Mouse (Mus musculus): Measurements from ENCODE around the gene Dnajc8. TPM values are rescaled to one million over a fixed set of nuclear protein-coding genes. Genes with fewer than 3 reads are reported as not detected.

The Dnajc8 gene
- total and polyA plus RNA-seq, 3 experiments, result 213 to 337 (median 240) TPM

DNA sequence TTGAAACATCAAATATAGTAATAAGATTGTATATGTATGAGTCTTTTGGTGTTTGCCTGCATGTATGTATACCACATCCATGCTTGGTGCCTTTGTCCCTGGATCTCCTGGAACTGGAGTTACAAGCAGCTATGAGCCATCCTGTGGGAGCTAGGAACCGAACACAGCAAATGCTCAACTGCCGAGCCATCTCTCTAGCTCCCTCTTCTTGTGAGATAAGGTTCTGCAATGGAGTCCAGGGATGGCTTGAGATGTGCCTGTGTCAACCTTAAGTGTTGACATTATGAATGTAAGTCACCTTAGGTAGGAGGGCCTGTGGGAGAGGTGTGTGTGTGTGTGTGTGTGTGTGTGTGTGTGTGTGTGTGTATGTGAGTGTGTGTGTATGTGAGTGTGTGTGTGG lies 8.7 kb upstream of the Dnajc8 start:
- TF ChIP-seq CTCF (IDR thresholded peaks at IDR 0.05; ENCODE audit: low read depth, low read length), result peak; percentile 49; the same call in 1 of the 2 replicates
- no peak for TF ChIP-seq GATA2 (IDR thresholded peaks at IDR 0.05; ENCODE audit: borderline replicate concordance, low read depth, low read length)
- H3K9me3 ChIP-seq (replicated peaks), result no peaks in the 10 kb centered on the region
- peaks cover 59% of the 10 kb centered on the region for H3K4me1 ChIP-seq (ENCODE audit: insufficient read depth, low read depth, low read length)

DNA sequence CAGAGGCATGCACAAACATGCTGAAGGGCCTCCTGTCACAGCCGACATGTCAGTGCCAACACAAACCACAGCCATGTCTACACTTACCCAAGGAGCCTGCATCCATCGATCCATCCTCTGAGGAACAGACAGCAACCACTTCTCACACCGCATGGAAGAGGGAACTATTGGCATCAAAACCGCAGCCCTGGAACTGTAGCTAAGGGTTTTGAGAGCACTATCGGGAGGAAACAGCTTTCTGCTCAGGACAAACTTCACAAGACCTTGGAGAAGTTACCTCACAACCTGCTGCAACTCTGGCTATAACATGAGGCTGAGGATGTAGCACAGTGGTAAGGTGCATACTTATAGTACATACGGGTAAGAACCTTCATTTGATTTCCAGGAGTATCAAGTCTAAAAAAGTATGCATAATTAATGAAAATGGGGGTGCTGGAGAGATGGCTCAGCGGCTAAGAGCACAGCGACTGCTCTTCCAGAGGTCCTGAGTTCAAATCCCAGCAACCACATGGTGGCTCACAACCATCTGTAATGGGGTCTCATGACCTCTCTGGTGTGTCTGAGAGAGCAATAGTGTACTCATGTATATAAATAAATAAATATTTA lies 7.3 kb upstream of the Dnajc8 start:
- DNase-seq (ENCODE audit: low spot score) (no peak), ATAC-seq (ENCODE audit: extremely low read depth, insufficient number of reproducible peaks, low FRiP score, poor library complexity, severe bottlenecking) (no peak)
- Histone ChIP-seq H3K4me1 (ENCODE audit: insufficient read depth, low read depth, low read length) (peaks cover 68% of the 10 kb centered on the region), H3K9me3 (replicated peaks) (no peaks in the 10 kb centered on the region), H3K4me3 (ENCODE audit: low read depth, low read length) (no peak overlapping the region), H3K27me3 (ENCODE audit: insufficient read depth, low read length) (no peaks in the 10 kb centered on the region), H3K36me3 (replicated peaks) (peaks cover 26% of the 10 kb centered on the region)
- TF ChIP-seq GATA1 (IDR thresholded peaks at IDR 0.05; ENCODE audit: borderline replicate concordance, low read length), result no peak
- TF ChIP-seq TAL1 (conservative IDR thresholded peaks at IDR 0.05; ENCODE audit: low read depth, low read length), result no peak
- TF ChIP-seq GATA2 (IDR thresholded peaks at IDR 0.05; ENCODE audit: borderline replicate concordance, low read depth, low read length), result no peak
- TF ChIP-seq CTCF (IDR thresholded peaks at IDR 0.05; ENCODE audit: low read depth, low read length), result no peak
- TF ChIP-seq POLR2AphosphoS5 (IDR thresholded peaks at IDR 0.05; ENCODE audit: insufficient replicate concordance, low read depth, low read length), result peak; percentile 86

More for the DNA sequence above, 8.7 kb upstream of the Dnajc8 start:
- ATAC-seq (ENCODE audit: extremely low read depth, insufficient number of reproducible peaks, low FRiP score, poor library complexity, severe bottlenecking) (no peak), DNase-seq (ENCODE audit: low spot score) (no peak)
- no peak overlapping the region for H3K4me3 ChIP-seq (ENCODE audit: low read depth, low read length)
- no peaks in the 10 kb centered on the region for H3K27me3 ChIP-seq (ENCODE audit: insufficient read depth, low read length)
- peaks cover 26% of the 10 kb centered on the region for H3K36me3 ChIP-seq (replicated peaks)

DNA sequence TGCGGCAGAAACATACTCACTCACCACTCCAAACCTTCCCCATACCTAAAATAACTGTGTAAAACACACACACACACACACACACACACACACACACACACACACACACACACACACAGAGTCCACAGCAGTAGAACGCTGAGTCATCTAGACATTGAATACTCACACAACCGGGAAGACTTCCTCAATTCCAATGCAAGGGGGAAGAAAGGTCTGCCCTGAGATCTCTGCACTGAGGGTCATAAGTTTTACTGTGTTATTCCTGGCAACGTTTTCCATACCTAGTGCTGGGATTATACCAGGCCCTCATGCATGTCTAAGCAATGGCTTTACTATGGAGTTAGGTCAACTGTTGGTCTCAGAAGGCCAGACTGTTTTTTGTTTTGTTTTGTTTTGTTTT lies 6.0 kb upstream of the Dnajc8 start:
- no peak overlapping the region; the same call in 1 of the 2 replicates for H3K4me3 ChIP-seq (ENCODE audit: low read depth, low read length)
- DNase-seq (ENCODE audit: low spot score) (no peak), ATAC-seq (ENCODE audit: extremely low read depth, insufficient number of reproducible peaks, low FRiP score, poor library complexity, severe bottlenecking) (no peak)
- H3K9me3 ChIP-seq (replicated peaks), result no peaks in the 10 kb centered on the region
- TF ChIP-seq CTCF (IDR thresholded peaks at IDR 0.05; ENCODE audit: low read depth, low read length) (no peak), GATA1 (IDR thresholded peaks at IDR 0.05; ENCODE audit: borderline replicate concordance, low read length) (no peak), TAL1 (conservative IDR thresholded peaks at IDR 0.05; ENCODE audit: low read depth, low read length) (no peak), POLR2AphosphoS5 (IDR thresholded peaks at IDR 0.05; ENCODE audit: insufficient replicate concordance, low read depth, low read length) (no peak), GATA2 (IDR thresholded peaks at IDR 0.05; ENCODE audit: borderline replicate concordance, low read depth, low read length) (no peak)
- H3K36me3 ChIP-seq (replicated peaks), result peaks cover 26% of the 10 kb centered on the region
- H3K4me1 ChIP-seq (ENCODE audit: insufficient read depth, low read depth, low read length), result peaks cover 73% of the 10 kb centered on the region
- no peaks in the 10 kb centered on the region for H3K27me3 ChIP-seq (ENCODE audit: insufficient read depth, low read length)

DNA sequence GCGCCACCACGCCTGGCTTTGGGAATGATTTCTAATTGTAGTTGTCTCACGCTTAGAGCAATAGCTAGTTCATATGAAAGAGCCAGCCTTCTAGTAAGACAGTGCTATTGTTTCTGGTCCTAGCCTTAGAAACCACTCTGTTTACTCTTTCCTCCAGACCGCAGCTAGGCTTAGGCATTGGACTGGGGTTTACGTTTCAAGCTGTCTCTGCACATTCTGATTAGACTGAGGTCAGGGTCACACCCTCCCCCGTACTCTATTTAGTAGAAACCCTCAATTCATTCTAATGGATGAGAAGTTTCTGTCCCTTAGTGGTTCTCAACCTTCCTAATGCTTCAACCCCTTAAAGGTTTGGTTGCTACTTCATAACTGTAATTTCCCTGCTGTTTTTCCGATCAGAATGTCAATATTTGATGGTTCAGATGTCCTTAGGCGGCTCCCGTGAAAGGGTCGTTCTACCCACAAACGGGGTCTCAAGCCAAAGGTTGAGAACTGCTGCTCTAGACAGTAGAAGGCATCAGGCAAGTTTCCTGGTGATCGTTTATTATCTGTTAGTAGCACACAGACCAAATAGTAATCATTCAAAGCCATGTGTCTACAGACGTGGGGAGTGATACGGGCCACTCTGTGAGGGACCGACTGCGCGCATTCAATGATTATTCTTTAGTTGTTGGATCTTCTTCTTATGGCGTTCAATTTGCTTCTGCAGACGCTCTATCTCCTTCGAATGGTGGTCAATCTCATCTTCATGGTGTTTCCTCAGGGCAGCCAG lies 5.1 kb upstream of the Dnajc8 start:
- H3K36me3 ChIP-seq (replicated peaks), result peaks cover 26% of the 10 kb centered on the region
- no peaks in the 10 kb centered on the region for H3K9me3 ChIP-seq (replicated peaks)
- TF ChIP-seq POLR2AphosphoS5 (IDR thresholded peaks at IDR 0.05; ENCODE audit: insufficient replicate concordance, low read depth, low read length) (no peak), TAL1 (conservative IDR thresholded peaks at IDR 0.05; ENCODE audit: low read depth, low read length) (peak; percentile 71)
- peak overlapping the region; percentile 38; the same call in 1 of the 2 replicates for H3K4me3 ChIP-seq (ENCODE audit: low read depth, low read length)
- ATAC-seq (ENCODE audit: extremely low read depth, insufficient number of reproducible peaks, low FRiP score, poor library complexity, severe bottlenecking), result peak; percentile 40
- peaks cover 71% of the 10 kb centered on the region for H3K4me1 ChIP-seq (ENCODE audit: insufficient read depth, low read depth, low read length)
- H3K27me3 ChIP-seq (ENCODE audit: insufficient read depth, low read length), result no peaks in the 10 kb centered on the region
- DNase-seq (ENCODE audit: low spot score), result peak; percentile 63

DNA sequence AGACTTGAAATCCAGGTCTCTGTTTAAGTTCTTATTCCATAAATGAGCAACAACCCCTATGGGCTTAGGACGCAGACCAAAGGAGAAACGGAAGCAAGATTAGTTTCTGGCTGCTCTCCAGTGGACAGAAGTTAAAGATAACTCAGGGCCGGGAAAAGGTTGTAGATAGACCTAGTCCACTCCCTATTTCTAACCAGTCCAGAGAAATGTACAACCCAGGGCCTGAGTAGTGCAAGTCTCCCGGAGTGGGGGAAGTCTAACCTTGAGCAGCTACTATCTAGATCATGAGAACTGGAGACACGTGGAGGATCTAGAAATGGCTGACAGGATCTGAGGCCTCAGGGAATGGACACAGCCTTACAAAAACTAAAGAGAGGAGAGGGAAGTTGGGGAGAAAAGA lies 2.9 kb upstream of the Dnajc8 start:
- no peaks in the 10 kb centered on the region for H3K27me3 ChIP-seq (ENCODE audit: insufficient read depth, low read length)
- ATAC-seq (ENCODE audit: extremely low read depth, insufficient number of reproducible peaks, low FRiP score, poor library complexity, severe bottlenecking), result no peak
- H3K9me3 ChIP-seq (replicated peaks), result no peaks in the 10 kb centered on the region
- peak overlapping the region; percentile 88 for H3K4me3 ChIP-seq (ENCODE audit: low read depth, low read length)
- DNase-seq (ENCODE audit: low spot score), result no peak
- TF ChIP-seq TAL1 (conservative IDR thresholded peaks at IDR 0.05; ENCODE audit: low read depth, low read length), result no peak
- TF ChIP-seq CTCF (IDR thresholded peaks at IDR 0.05; ENCODE audit: low read depth, low read length), result no peak
- TF ChIP-seq GATA1 (IDR thresholded peaks at IDR 0.05; ENCODE audit: borderline replicate concordance, low read length), result no peak
- H3K4me1 ChIP-seq (ENCODE audit: insufficient read depth, low read depth, low read length), result peaks cover 72% of the 10 kb centered on the region
- peaks cover 32% of the 10 kb centered on the region for H3K36me3 ChIP-seq (replicated peaks)

DNA sequence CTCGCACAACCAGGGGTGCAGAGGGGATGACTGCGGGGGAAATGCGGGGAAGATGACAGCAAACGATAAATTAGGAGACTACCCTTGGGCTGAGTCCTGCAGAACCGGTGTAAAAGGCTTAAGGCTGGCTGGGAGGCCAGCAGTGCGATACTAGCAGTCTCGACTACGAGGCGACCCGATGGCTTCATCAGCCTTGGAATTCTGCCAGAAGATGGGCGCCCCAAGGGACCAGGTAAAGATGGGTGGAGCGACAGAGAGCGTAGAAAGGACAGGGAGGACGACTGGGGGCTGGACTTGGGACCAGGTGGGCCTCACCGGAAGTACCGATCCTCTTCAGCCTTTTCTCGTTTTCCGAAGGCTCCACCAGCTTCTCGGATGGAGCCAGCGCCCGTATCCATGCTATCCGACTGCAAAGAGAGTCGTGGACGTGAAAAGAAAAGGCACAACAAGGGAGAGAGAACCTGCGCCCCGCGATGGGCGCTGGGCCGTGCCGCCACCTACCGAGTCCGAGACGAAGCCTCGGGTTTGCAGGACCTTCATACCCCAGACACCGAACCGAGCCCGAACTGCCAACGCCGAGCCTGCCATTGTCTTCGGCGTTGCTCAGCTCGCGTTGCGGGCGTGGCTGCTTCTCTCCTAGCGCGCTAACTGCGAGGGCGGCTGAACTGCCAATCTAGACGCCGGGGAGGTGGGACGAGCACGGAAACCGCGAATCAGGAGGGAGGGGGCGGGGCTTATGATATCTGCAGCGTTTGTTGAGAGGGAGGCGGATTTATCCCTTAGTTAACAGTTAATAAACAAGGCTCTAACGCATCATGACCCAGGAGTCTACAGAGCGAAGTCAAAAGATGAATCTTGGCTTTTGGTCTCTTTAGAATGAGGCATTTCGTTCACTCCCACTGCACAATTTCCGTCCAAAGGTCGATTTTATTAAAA lies 2.1 kb upstream of the Dnajc8 start, which contains the start of gene Atpif1:
TSS of gene Atpif1 (minus strand) at position 679 of the 936 bp plus-strand sequence.
- ATAC-seq (ENCODE audit: extremely low read depth, insufficient number of reproducible peaks, low FRiP score, poor library complexity, severe bottlenecking) (peak; percentile 64), DNase-seq (ENCODE audit: low spot score) (peak; percentile 79)
- Histone ChIP-seq H3K9me3 (replicated peaks) (no peaks in the 10 kb centered on the region), H3K4me1 (ENCODE audit: insufficient read depth, low read depth, low read length) (peaks cover 76% of the 10 kb centered on the region), H3K36me3 (replicated peaks) (peaks cover 34% of the 10 kb centered on the region), H3K27me3 (ENCODE audit: insufficient read depth, low read length) (no peaks in the 10 kb centered on the region), H3K4me3 (ENCODE audit: low read depth, low read length) (peak within 1 kb of the TSS; percentile 88)
- TF ChIP-seq POLR2AphosphoS5 (IDR thresholded peaks at IDR 0.05; ENCODE audit: insufficient replicate concordance, low read depth, low read length), result no peak
- TF ChIP-seq TAL1 (conservative IDR thresholded peaks at IDR 0.05; ENCODE audit: low read depth, low read length), result no peak
- no peak for TF ChIP-seq CTCF (IDR thresholded peaks at IDR 0.05; ENCODE audit: low read depth, low read length)
- no peak for TF ChIP-seq GATA1 (IDR thresholded peaks at IDR 0.05; ENCODE audit: borderline replicate concordance, low read length)
- no peak for TF ChIP-seq GATA2 (IDR thresholded peaks at IDR 0.05; ENCODE audit: borderline replicate concordance, low read depth, low read length)

Measured in G1E (cell line).